Mouse (Mus musculus) small intestine, adult 2 months (tissue): ENCODE data around the gene Plppr5. TPM values are rescaled to one million over a fixed set of nuclear protein-coding genes. Genes with fewer than 3 reads are reported as not detected.

ENCODE experiments used
- H3K27ac ChIP-seq: fragments of 200-500 bp; 2 replicates; pipeline ENCODE4 v1.5.1; 2012; ENCODE audit warnings: low read depth, low read length, control low read depth, inconsistent platforms; ENCODE audit not compliant: insufficient read depth
- H3K27me3 ChIP-seq: fragments of 200-500 bp; 2 replicates; pipeline ENCODE4 v1.6.1; 2012; ENCODE audit warnings: mild to moderate bottlenecking, moderate library complexity, low read length, inconsistent platforms; ENCODE audit not compliant: control insufficient read depth, insufficient read depth
- H3K36me3 ChIP-seq: fragments of 200-500 bp; 2 replicates; pipeline ENCODE4 v1.6.1; 2012; ENCODE audit warnings: mild to moderate bottlenecking, low read length, control low read depth, inconsistent platforms; ENCODE audit not compliant: control insufficient read depth, insufficient read depth
- H3K4me1 ChIP-seq: fragments of 200-500 bp; 2 replicates; pipeline ENCODE4 v1.6.1; 2012; ENCODE audit warnings: low read length, inconsistent platforms, mixed read lengths; ENCODE audit not compliant: control insufficient read depth, insufficient read depth, insufficient read length
- H3K4me3 ChIP-seq: fragments of 200-500 bp; 2 replicates; pipeline ENCODE4 v1.5.1; 2012; ENCODE audit warnings: low read depth, mild to moderate bottlenecking, control low read depth, inconsistent platforms, low read length, moderate library complexity
- CTCF ChIP-seq: fragments of 200-500 bp; IDR thresholded peaks from 2 replicates; pipeline ENCODE4 v1.5.1; 2012; ENCODE audit warnings: low read depth, mild to moderate bottlenecking, control low read depth, inconsistent platforms, low read length, moderate library complexity, mixed read lengths; ENCODE audit not compliant: insufficient replicate concordance, insufficient read length; ENCODE audit errors: extremely low read depth
- POLR2A ChIP-seq: fragments of 200-500 bp; IDR thresholded peaks from 2 replicates; pipeline ENCODE4 v1.6.1; 2012; ENCODE audit warnings: low read depth, mild to moderate bottlenecking, control low read depth, inconsistent platforms, low read length, moderate library complexity
- WGBS: fragments of 180-500 bp; shearing (Covaris S2); methylation state at CpG from one replicate; pipeline ENCODE4 v1.1.7; 2018; 5-methylcytosine and 5-hydroxymethylcytosine counted together
- polyA plus RNA-seq: library from polyadenylated mRNA; depleted of rRNA; stranded (reverse); fragments of >200 nt; gene quantifications from 2 replicates; pipeline ENCODE4 v1.2.3, GENCODE M21; 2012

The Plppr5 gene
- polyA plus RNA-seq, 1 experiment, result 0.25 TPM

GRCm38 (mm10) chr3:117630332-117630731, 55.7 kb downstream of the Plppr5 start:
- Histone ChIP-seq H3K27ac (no peak overlapping the region), H3K4me3 (no peak overlapping the region), H3K4me1 (no peaks in the 10 kb centered on the region), H3K27me3 (no peaks in the 10 kb centered on the region), H3K36me3 (no peaks in the 10 kb centered on the region)
- no peak for TF ChIP-seq CTCF
- TF ChIP-seq POLR2A, result no peak
- WGBS, result 32% methylated on average over 2 of the region's 2 CpGs

- no peaks in the 10 kb centered on the region for H3K27me3 ChIP-seq
- H3K36me3 ChIP-seq, result no peaks in the 10 kb centered on the region
- no peaks in the 10 kb centered on the region for H3K4me1 ChIP-seq
- no peak for TF ChIP-seq POLR2A
- no peak for TF ChIP-seq CTCF
- H3K27ac ChIP-seq, result no peak overlapping the region
- no peak overlapping the region for H3K4me3 ChIP-seq
- 75% methylated on average over 8 of the region's 8 CpGs for WGBS
Observed at GRCm38 (mm10) chr3:117648612-117649011, 74.0 kb downstream of the Plppr5 start.

- no peak for TF ChIP-seq POLR2A
- TF ChIP-seq CTCF, result no peak
- Histone ChIP-seq H3K27me3 (no peaks in the 10 kb centered on the region), H3K4me3 (no peak overlapping the region), H3K36me3 (no peaks in the 10 kb centered on the region), H3K4me1 (no peaks in the 10 kb centered on the region), H3K27ac (no peak overlapping the region)
- 63% methylated on average over 1 of the region's 1 CpGs for WGBS
Observed at GRCm38 (mm10) chr3:117664316-117664715, 89.7 kb downstream of the Plppr5 start.

GRCm38 (mm10) chr3:117679189-117679588, 104.6 kb downstream of the Plppr5 start:
- Histone ChIP-seq H3K4me1 (no peaks in the 10 kb centered on the region), H3K27me3 (no peaks in the 10 kb centered on the region), H3K4me3 (no peak overlapping the region), H3K36me3 (no peaks in the 10 kb centered on the region), H3K27ac (no peak overlapping the region)
- no peak for TF ChIP-seq POLR2A
- no peak for TF ChIP-seq CTCF
- 86% methylated on average over 6 of the region's 6 CpGs for WGBS

GRCm38 (mm10) chr3:117684640-117685039, 110.0 kb downstream of the Plppr5 start:
- Histone ChIP-seq H3K4me1 (no peaks in the 10 kb centered on the region), H3K27ac (no peak overlapping the region), H3K36me3 (no peaks in the 10 kb centered on the region), H3K27me3 (no peaks in the 10 kb centered on the region), H3K4me3 (no peak overlapping the region)
- WGBS, result 72% methylated on average over 6 of the region's 6 CpGs
- no peak for TF ChIP-seq CTCF
- TF ChIP-seq POLR2A, result no peak

- 87% methylated on average over 3 of the region's 3 CpGs for WGBS
Observed at GRCm38 (mm10) chr3:117686036-117686435, 111.4 kb downstream of the Plppr5 start.

GRCm38 (mm10) chr3:117686648-117687047, 112.0 kb downstream of the Plppr5 start:
- WGBS, result 81% methylated on average over 7 of the region's 7 CpGs
- Histone ChIP-seq H3K27me3 (no peaks in the 10 kb centered on the region), H3K36me3 (no peaks in the 10 kb centered on the region), H3K27ac (no peak overlapping the region), H3K4me3 (no peak overlapping the region), H3K4me1 (no peaks in the 10 kb centered on the region)
- no peak for TF ChIP-seq POLR2A
- no peak for TF ChIP-seq CTCF

More at GRCm38 (mm10) chr3:117686036-117686435, 111.4 kb downstream of the Plppr5 start:
- H3K27ac ChIP-seq, result no peak overlapping the region
- H3K4me1 ChIP-seq, result no peaks in the 10 kb centered on the region
- TF ChIP-seq CTCF (no peak), POLR2A (no peak)
- H3K27me3 ChIP-seq, result no peaks in the 10 kb centered on the region
- no peak overlapping the region for H3K4me3 ChIP-seq
- no peaks in the 10 kb centered on the region for H3K36me3 ChIP-seq

GRCm38 (mm10) chr3:117694736-117695135, 120.1 kb downstream of the Plppr5 start:
- Histone ChIP-seq H3K27me3 (no peaks in the 10 kb centered on the region), H3K4me3 (no peak overlapping the region), H3K27ac (no peak overlapping the region), H3K36me3 (no peaks in the 10 kb centered on the region), H3K4me1 (no peaks in the 10 kb centered on the region)
- WGBS, result 40% methylated on average over 1 of the region's 1 CpGs
- TF ChIP-seq POLR2A, result no peak
- TF ChIP-seq CTCF, result no peak
